Mouse (Mus musculus): ENCODE data around the gene Traf3ip1. TPM values are rescaled to one million over a fixed set of nuclear protein-coding genes. Genes with fewer than 3 reads are reported as not detected.

Gene Traf3ip1
- polyA plus RNA-seq, 1 experiment: not detected

DNA sequence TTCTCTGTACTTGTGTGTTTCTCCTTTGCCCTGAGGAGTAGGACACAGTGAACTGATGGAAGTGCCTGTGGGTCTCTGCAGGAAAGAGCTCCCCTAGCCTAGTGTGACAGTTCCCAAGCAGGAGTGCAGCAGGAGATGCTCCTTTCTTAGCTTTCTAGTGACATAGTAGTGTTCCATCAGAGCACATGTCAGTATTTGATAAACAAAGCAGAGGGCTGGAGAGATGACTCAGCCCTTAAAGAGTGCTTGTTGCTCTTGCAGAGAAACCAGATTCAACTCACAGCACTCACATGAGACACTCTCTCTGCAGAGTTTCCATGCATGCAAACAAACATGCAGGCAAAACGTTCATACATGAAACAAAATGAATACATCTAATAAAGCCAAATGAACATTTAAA lies 50.8 kb downstream of the Traf3ip1 start:
- 47% methylated on average over 1 of the region's 1 CpGs for WGBS
- peaks cover 11% of the 10 kb centered on the region for H3K4me1 ChIP-seq (ENCODE audit: control insufficient read depth, insufficient read depth, low read length)
- TF ChIP-seq POLR2A (IDR thresholded peaks at IDR 0.05; ENCODE audit: insufficient read depth, low read depth, low read length) (no peak), CTCF (IDR thresholded peaks at IDR 0.05; ENCODE audit: insufficient read depth, low read depth, low read length) (no peak)
- no peak overlapping the region for H3K4me3 ChIP-seq (ENCODE audit: insufficient read depth, low read depth, low read length)
- no peak overlapping the region for H3K27ac ChIP-seq (ENCODE audit: insufficient read depth, low read depth, low read length)

DNA sequence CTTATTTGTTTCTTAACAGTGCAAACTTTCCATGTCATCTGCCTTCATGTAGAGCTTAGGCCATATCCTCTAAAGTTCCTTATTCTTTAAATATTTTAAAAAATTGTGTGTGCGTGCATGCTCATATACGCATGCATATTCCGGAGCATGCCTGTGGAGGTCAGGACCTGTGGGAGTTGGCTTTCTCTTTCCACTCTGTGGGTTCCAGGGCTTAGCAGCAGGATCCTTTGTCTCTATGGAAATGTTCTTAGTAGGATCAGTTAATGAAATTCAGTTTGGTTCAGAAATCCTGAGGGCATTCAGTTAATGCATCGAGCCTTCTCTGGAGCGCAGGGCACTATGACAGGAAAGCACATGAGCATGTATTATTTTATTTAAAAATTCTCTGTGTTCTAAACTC lies 53.1 kb downstream of the Traf3ip1 start:
- no peak for TF ChIP-seq POLR2A (IDR thresholded peaks at IDR 0.05; ENCODE audit: insufficient read depth, low read depth, low read length)
- TF ChIP-seq CTCF (IDR thresholded peaks at IDR 0.05; ENCODE audit: insufficient read depth, low read depth, low read length): no peak
- WGBS: 68% methylated on average over 5 of the region's 5 CpGs
- H3K27ac ChIP-seq (ENCODE audit: insufficient read depth, low read depth, low read length): no peak overlapping the region

DNA sequence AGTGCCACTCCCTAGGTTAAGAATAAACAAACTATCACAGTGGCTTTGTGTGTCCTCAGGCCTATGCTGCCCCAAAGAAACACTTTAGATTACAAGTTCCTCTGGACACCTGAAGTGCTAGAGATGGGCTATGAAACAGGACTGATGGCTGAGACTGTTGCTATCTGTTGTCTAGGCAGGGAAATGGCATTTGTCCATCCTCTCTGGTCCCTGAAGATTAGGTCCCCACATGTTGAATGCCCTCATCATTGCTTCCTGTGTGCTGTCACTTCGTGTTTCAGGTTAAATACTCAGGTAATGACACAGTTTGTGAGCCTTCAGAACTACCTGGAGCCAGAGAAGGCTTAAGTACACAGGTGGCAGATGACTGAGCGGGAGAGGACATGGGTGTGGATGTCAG lies 54.6 kb downstream of the Traf3ip1 start:
- 86% methylated on average over 2 of the region's 2 CpGs for WGBS
- TF ChIP-seq POLR2A (IDR thresholded peaks at IDR 0.05; ENCODE audit: insufficient read depth, low read depth, low read length): no peak
- no peak for TF ChIP-seq CTCF (IDR thresholded peaks at IDR 0.05; ENCODE audit: insufficient read depth, low read depth, low read length)
- Histone ChIP-seq H3K27ac (ENCODE audit: insufficient read depth, low read depth, low read length) (no peak overlapping the region), H3K4me1 (ENCODE audit: control insufficient read depth, insufficient read depth, low read length) (peaks cover 6% of the 10 kb centered on the region), H3K4me3 (ENCODE audit: insufficient read depth, low read depth, low read length) (no peak overlapping the region)

More for the DNA sequence above, 53.1 kb downstream of the Traf3ip1 start:
- H3K4me3 ChIP-seq (ENCODE audit: insufficient read depth, low read depth, low read length): no peak overlapping the region
- peaks cover 7% of the 10 kb centered on the region for H3K4me1 ChIP-seq (ENCODE audit: control insufficient read depth, insufficient read depth, low read length)

DNA sequence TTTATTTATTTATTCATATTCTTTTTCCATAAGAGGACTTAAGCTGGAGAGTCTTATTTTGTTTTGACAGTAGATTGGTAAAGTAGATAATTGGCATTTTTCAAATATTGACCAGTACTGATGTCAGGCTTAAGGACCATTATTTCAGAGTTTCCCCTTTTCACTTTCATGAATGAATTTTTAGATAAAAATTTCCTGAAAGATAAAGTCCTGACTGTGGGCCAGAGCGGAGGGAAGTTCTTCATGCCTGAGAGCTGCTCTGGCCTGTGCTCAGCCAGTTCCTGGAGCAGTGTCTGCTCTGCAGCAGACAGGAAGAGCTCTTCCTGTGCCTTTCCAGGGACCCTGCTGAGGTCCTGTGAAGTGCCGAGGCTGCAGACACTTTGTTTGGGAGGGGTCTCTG lies 62.7 kb downstream of the Traf3ip1 start:
- Histone ChIP-seq H3K4me3 (ENCODE audit: insufficient read depth, low read depth, low read length) (no peak overlapping the region), H3K4me1 (ENCODE audit: control insufficient read depth, insufficient read depth, low read length) (no peaks in the 10 kb centered on the region), H3K27ac (ENCODE audit: insufficient read depth, low read depth, low read length) (no peak overlapping the region)
- TF ChIP-seq CTCF (IDR thresholded peaks at IDR 0.05; ENCODE audit: insufficient read depth, low read depth, low read length) (no peak), POLR2A (IDR thresholded peaks at IDR 0.05; ENCODE audit: insufficient read depth, low read depth, low read length) (no peak)
- whole genome bisulfite sequencing: 91% methylated on average over 2 of the region's 2 CpGs

DNA sequence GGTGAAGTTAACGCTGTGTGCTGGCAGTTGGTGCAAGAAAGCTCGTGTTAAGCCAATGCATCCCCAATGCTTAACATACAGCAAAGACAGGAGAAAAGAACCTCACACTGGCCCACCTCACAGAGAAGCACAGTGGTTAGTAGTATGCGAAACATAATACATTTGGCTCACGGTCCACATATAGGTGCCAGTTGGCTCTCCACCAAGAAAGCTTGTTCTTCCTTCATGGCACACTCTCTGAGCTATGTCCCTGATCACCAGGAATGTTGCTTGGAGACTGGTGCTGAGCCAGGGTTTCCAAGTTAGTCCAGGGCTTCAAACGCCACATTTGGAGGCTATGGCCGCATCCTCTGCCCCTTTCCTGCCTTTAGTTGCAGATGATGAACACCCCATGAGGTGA lies 66.8 kb downstream of the Traf3ip1 start:
- no peak for TF ChIP-seq CTCF (IDR thresholded peaks at IDR 0.05; ENCODE audit: insufficient read depth, low read depth, low read length)
- TF ChIP-seq POLR2A (IDR thresholded peaks at IDR 0.05; ENCODE audit: insufficient read depth, low read depth, low read length): no peak
- no peak overlapping the region for H3K27ac ChIP-seq (ENCODE audit: insufficient read depth, low read depth, low read length)
- H3K4me1 ChIP-seq (ENCODE audit: control insufficient read depth, insufficient read depth, low read length): no peaks in the 10 kb centered on the region
- WGBS: 73% methylated on average over 6 of the region's 6 CpGs
- no peak overlapping the region for H3K4me3 ChIP-seq (ENCODE audit: insufficient read depth, low read depth, low read length)

DNA sequence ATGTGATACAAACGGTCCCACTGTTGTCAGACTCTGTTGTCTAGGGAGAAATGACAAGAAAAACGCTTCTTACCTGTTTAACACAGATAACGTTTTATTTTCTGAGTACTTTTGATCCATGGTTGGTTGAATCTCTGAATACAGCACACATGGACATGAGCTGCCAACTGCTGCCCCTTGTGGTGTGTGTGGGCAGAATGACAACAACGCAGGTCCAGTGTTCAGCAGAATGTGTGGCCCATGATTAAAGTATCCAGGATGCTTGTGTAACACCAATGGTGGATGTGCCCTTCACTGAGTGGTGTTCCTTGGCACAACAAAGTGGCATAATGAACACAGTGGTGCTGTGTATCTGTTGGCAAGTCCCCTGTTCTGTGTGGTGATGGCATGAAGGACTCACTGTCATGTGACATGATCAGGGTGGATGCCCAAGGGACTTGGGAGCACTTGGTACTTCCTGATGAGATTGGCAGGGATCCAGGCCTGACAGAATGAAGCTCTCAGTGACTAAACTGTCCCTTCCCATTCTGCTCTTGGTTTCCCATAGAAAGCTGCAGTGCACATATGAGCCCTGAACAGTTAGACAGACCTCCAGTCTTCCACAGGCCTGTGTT lies 68.6 kb downstream of the Traf3ip1 start:
- Histone ChIP-seq H3K27ac (ENCODE audit: insufficient read depth, low read depth, low read length) (no peak overlapping the region), H3K4me3 (ENCODE audit: insufficient read depth, low read depth, low read length) (no peak overlapping the region), H3K4me1 (ENCODE audit: control insufficient read depth, insufficient read depth, low read length) (no peaks in the 10 kb centered on the region)
- WGBS: 74% methylated on average over 4 of the region's 4 CpGs
- TF ChIP-seq POLR2A (IDR thresholded peaks at IDR 0.05; ENCODE audit: insufficient read depth, low read depth, low read length) (no peak), CTCF (IDR thresholded peaks at IDR 0.05; ENCODE audit: insufficient read depth, low read depth, low read length) (no peak)

DNA sequence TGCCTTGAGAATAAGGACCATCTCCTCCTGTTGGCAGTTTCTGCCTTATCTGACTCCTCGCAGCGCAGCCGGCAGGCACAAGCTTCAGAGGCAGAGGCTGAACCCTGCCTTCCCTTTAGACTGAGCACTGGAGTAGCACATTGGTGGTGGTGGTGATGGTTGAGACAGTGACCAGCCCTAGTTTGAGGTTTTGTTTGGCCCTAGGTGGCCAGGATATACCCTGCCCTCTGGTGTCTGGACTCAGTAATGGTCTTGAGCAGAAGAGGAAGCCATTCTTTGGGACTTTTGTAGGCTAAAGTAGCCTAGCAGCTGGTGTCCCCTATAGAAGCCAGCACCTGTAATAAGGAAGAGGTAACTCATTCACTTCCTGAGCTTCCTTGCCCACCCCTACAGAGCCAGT lies 69.6 kb downstream of the Traf3ip1 start:
- Histone ChIP-seq H3K4me1 (ENCODE audit: control insufficient read depth, insufficient read depth, low read length) (no peaks in the 10 kb centered on the region), H3K4me3 (ENCODE audit: insufficient read depth, low read depth, low read length) (no peak overlapping the region), H3K27ac (ENCODE audit: insufficient read depth, low read depth, low read length) (no peak overlapping the region)
- TF ChIP-seq CTCF (IDR thresholded peaks at IDR 0.05; ENCODE audit: insufficient read depth, low read depth, low read length) (no peak), POLR2A (IDR thresholded peaks at IDR 0.05; ENCODE audit: insufficient read depth, low read depth, low read length) (no peak)
- 82% methylated on average over 3 of the region's 3 CpGs for WGBS

DNA sequence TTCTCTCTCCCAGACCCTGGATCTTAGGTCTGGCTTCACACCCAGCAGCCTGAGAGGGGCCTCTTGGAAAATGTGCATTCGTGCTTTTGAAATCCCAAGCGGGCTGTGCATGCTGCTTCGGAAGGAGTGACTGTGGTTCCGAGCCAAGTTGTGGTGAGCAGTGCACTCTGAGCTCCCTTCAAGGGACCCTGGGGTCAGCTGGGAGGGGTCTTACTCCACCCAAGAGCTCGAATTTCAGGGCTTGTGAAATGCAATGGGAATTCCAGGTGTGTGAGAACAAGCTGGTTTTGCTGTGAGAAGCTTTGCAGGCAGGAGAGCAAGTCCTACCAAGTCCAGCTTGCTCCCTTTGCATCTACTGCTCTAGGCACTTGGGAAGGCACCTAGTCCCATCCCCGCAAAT lies 70.2 kb downstream of the Traf3ip1 start:
- no peak overlapping the region for H3K4me3 ChIP-seq (ENCODE audit: insufficient read depth, low read depth, low read length)
- no peak overlapping the region for H3K27ac ChIP-seq (ENCODE audit: insufficient read depth, low read depth, low read length)
- TF ChIP-seq POLR2A (IDR thresholded peaks at IDR 0.05; ENCODE audit: insufficient read depth, low read depth, low read length) (no peak), CTCF (IDR thresholded peaks at IDR 0.05; ENCODE audit: insufficient read depth, low read depth, low read length) (no peak)
- H3K4me1 ChIP-seq (ENCODE audit: control insufficient read depth, insufficient read depth, low read length): no peaks in the 10 kb centered on the region
- 74% methylated on average over 6 of the region's 6 CpGs for WGBS

DNA sequence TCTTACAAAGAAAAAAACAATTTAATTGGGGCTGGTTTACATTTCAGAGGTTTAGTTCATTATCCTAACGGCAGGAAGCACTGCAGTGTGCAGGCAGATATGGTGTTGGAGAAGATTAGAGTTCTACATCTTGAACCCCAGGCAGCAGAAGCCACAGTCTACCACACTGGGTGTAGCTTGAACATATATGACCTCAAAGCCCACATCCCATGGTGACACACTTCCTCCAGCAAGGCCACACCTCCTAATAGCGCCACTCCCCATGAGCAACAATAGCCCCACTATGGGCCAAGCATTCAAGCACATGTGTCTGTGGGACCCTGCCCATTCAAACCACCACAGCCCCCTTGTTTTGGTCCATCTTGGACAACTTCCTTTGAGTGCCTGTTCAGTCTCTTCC lies 72.8 kb downstream of the Traf3ip1 start:
- no peak overlapping the region for H3K27ac ChIP-seq (ENCODE audit: insufficient read depth, low read depth, low read length)
- H3K4me3 ChIP-seq (ENCODE audit: insufficient read depth, low read depth, low read length): no peak overlapping the region
- WGBS: 83% methylated on average over 2 of the region's 2 CpGs
- H3K4me1 ChIP-seq (ENCODE audit: control insufficient read depth, insufficient read depth, low read length): no peaks in the 10 kb centered on the region
- TF ChIP-seq POLR2A (IDR thresholded peaks at IDR 0.05; ENCODE audit: insufficient read depth, low read depth, low read length) (no peak), CTCF (IDR thresholded peaks at IDR 0.05; ENCODE audit: insufficient read depth, low read depth, low read length) (no peak)

DNA sequence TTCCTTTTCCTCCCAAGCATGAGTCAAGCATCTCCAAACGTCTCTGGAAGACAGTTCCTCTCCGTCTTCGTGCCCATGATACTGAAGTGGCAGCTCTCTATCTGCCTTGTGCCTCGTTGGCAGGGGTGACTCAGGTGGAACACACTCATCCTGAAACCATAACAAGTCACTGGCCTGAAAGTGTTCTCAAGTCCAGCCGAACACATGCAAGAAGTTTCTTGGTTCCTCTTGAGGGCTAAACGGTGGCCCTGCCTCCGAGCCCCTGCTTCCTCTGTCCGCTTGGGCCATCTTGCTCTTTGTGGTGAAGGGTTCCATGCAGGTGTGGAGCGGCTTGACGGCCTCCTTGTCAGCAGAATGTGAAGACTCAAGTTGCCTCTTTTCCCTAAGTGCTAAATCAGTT lies 78.0 kb downstream of the Traf3ip1 start:
- TF ChIP-seq POLR2A (IDR thresholded peaks at IDR 0.05; ENCODE audit: insufficient read depth, low read depth, low read length) (no peak), CTCF (IDR thresholded peaks at IDR 0.05; ENCODE audit: insufficient read depth, low read depth, low read length) (no peak)
- 82% methylated on average over 10 of the region's 10 CpGs for WGBS
- no peak overlapping the region for H3K4me3 ChIP-seq (ENCODE audit: insufficient read depth, low read depth, low read length)

More for the DNA sequence above, 78.0 kb downstream of the Traf3ip1 start:
- no peaks in the 10 kb centered on the region for H3K4me1 ChIP-seq (ENCODE audit: control insufficient read depth, insufficient read depth, low read length)
- no peak overlapping the region for H3K27ac ChIP-seq (ENCODE audit: insufficient read depth, low read depth, low read length)
